12 mouse cellular contexts compared by ENCODE assay signal in the genomic region with DNA sequence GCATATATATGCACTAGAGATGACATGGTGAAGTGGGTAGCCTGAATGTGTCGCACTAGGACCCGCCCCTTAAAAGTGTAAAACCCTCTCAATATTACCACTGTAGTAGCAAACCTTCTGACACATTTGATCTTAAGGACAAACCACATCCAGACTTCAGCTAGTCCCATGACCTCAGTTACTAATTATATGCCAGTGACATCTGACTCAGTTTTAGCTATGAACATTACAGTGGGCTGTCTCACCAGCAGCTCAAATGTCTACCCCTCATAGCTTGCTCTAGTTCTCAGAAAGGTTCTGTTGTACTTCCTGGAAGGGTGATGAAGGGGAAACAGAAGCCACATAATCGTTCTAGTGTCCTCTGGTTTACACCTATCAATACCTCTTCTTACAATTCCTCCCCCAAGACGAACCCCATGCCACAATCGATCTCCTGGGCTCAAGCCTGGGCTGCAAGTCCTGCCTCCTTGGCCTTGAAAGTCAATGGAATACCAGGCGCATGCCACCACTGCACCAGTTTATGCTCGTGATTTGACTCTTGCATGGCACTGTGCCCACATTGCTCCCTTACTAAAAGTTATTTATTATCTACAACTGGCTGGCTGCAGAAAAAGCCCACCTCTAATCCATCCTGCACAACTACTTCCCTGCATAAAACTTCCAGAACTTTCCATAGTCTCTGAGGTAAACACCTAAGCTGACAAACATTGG. TPM values are rescaled to one million over a fixed set of nuclear protein-coding genes. Genes with fewer than 3 reads are reported as not detected.
A peak's percentile ranks its signal among the peaks of the same experiment; 100 is the strongest.
DNase-seq lines count a peak whose midpoint lies in the region; ATAC-seq and TF ChIP-seq lines count a peak whose summit lies in the region.
"Had no signal": no experiment of that assay in that cellular context is flagged by ENCODE, and none has a peak within 500 bp of the region (broad histone marks: within the 10 kb centered on the region; RNA-seq: fewer than 3 reads in every experiment).

No protein-coding gene starts in this region.

- ATAC-seq in heart, postnatal 0 days (ENCODE audit: insufficient read depth, low read depth), result peak; percentile 81
- ATAC-seq in Patski, result peak; percentile 52

- H3K36me3 ChIP-seq in heart, postnatal 0 days (replicated peaks; ENCODE audit: control insufficient read depth, insufficient read depth, low read length), result no peaks in the 10 kb centered on the region
- no peaks in the 10 kb centered on the region for H3K36me3 ChIP-seq in heart, embryonic 10.5 days
- no peaks in the 10 kb centered on the region for H3K36me3 ChIP-seq in kidney, adult 2 months (ENCODE audit: control insufficient read depth, insufficient read depth, low read length)
- no peaks in the 10 kb centered on the region for H3K36me3 ChIP-seq in myocyte (ENCODE audit: control insufficient read depth, insufficient read depth)
- H3K36me3 ChIP-seq: hindbrain, embryonic 15.5 days; neural tube, embryonic 13.5 days had no signal

- no peak for TF ChIP-seq POLR2A in kidney, adult 2 months (IDR thresholded peaks at IDR 0.05; ENCODE audit: low read depth, low read length)
- no peak for TF ChIP-seq POLR2A in myocyte (IDR thresholded peaks at IDR 0.05; ENCODE audit: insufficient read length, low read depth)

- CTCF ChIA-PET in Patski (lab: Charles Lee), result interaction anchor here (1.1 to 1.9 kb wide), 2 partner anchors 15 to 17 kb away, joined by 3 to 5 read pairs; no protein-coding TSS in a partner anchor

- no peak overlapping the region for H3K9ac ChIP-seq in heart, postnatal 0 days (replicated peaks; ENCODE audit: low read depth, low read length)
- H3K9ac ChIP-seq: hindbrain, embryonic 15.5 days; neural tube, embryonic 13.5 days had no signal

- H3K79me2 ChIP-seq in myocyte (ENCODE audit: control insufficient read depth, insufficient read depth), result no peaks in the 10 kb centered on the region

- no peaks in the 10 kb centered on the region for H3K27me3 ChIP-seq in heart, postnatal 0 days (ENCODE audit: control insufficient read depth, insufficient read depth, low read length)
- no peaks in the 10 kb centered on the region for H3K27me3 ChIP-seq in heart, embryonic 10.5 days (ENCODE audit: insufficient read depth, poor library complexity, severe bottlenecking)
- H3K27me3 ChIP-seq in Patski (no peaks in the 10 kb centered on the region), myocyte (ENCODE audit: control insufficient read depth, insufficient read depth, insufficient read length) (no peaks in the 10 kb centered on the region)
- no peaks in the 10 kb centered on the region for H3K27me3 ChIP-seq in kidney, adult 2 months (replicated peaks; ENCODE audit: control insufficient read depth, insufficient read depth, low read length)
- H3K27me3 ChIP-seq: hindbrain, embryonic 15.5 days; neural tube, embryonic 13.5 days had no signal

- H3K9me3 ChIP-seq in heart, postnatal 0 days (replicated peaks; ENCODE audit: control insufficient read depth, low read length), result no peaks in the 10 kb centered on the region
- no peaks in the 10 kb centered on the region for H3K9me3 ChIP-seq in heart, embryonic 10.5 days
- H3K9me3 ChIP-seq: hindbrain, embryonic 15.5 days; neural tube, embryonic 13.5 days had no signal

- no peak overlapping the region for H3K4me3 ChIP-seq in heart, postnatal 0 days (ENCODE audit: low read depth, low read length)
- H3K4me3 ChIP-seq in heart, embryonic 10.5 days, result no peak overlapping the region
- no peak overlapping the region for H3K4me3 ChIP-seq in kidney, adult 2 months (ENCODE audit: insufficient read depth, low read depth, low read length)
- H3K4me3 ChIP-seq in myocyte, result no peak overlapping the region
- H3K4me3 ChIP-seq: hindbrain, embryonic 15.5 days; neural tube, embryonic 13.5 days had no signal

- no peak for DNase-seq in heart, postnatal 0 days (ENCODE audit: low spot score)
- DNase-seq in heart, embryonic 10.5 days (ENCODE audit: low spot score), result no peak
- DNase-seq in Patski (ENCODE audit: low read depth, low spot score), result no peak
- DNase-seq in kidney, adult 2 months, result peak; percentile 82
- no peak for DNase-seq in layer of hippocampus, adult 9-10 months (ENCODE audit: low spot score)
- no peak for DNase-seq in retina, embryonic 14.5 days (ENCODE audit: low spot score)
- DNase-seq: cerebellum, adult 18-20 months; layer of hippocampus, postnatal 36 days; right cerebral cortex, postnatal 14 days had no signal

- H3K27ac ChIP-seq in heart, postnatal 0 days (ENCODE audit: low read depth), result peak overlapping the region; percentile 51
- H3K27ac ChIP-seq in heart, embryonic 10.5 days, result no peak overlapping the region
- H3K27ac ChIP-seq in kidney, adult 2 months (ENCODE audit: insufficient read depth, low read depth, low read length), result peak overlapping the region; percentile 35; the same call in 1 of the 2 replicates
- H3K27ac ChIP-seq: hindbrain, embryonic 15.5 days; neural tube, embryonic 13.5 days had no signal

- POLR2A ChIA-PET in Patski (lab: Charles Lee), result interaction anchor here (2.2 kb wide), 1 partner anchor 11 kb away, joined by 5 read pairs; no protein-coding TSS in a partner anchor

- 50% methylated on average over 7 of the region's 7 CpGs for WGBS in heart, postnatal 0 days
- 74% methylated on average over 7 of the region's 7 CpGs for WGBS in heart, embryonic 10.5 days
- WGBS in kidney, adult 2 months, result 42% methylated on average over 7 of the region's 7 CpGs

- H3ac ChIP-seq in myocyte (ENCODE audit: control insufficient read depth, insufficient read length), result no peak overlapping the region

- no peak for TF ChIP-seq EP300 in heart, postnatal 0 days (IDR thresholded peaks at IDR 0.05; ENCODE audit: low read depth)

- H3K4me1 ChIP-seq in heart, postnatal 0 days (ENCODE audit: control insufficient read depth, insufficient read depth), result peaks cover 9% of the 10 kb centered on the region; the same call in 1 of the 2 replicates
- H3K4me1 ChIP-seq in heart, embryonic 10.5 days, result no peaks in the 10 kb centered on the region
- peaks cover 9% of the 10 kb centered on the region; the same call in 1 of the 2 replicates for H3K4me1 ChIP-seq in kidney, adult 2 months (ENCODE audit: control insufficient read depth, insufficient read depth, low read length)
- H3K4me1 ChIP-seq: hindbrain, embryonic 15.5 days; neural tube, embryonic 13.5 days had no signal

- H3K4me2 ChIP-seq in heart, postnatal 0 days (ENCODE audit: low read depth, low read length), result no peak overlapping the region
- H3K4me2 ChIP-seq in myocyte (ENCODE audit: low read depth), result peak overlapping the region; percentile 55
- H3K4me2 ChIP-seq: hindbrain, embryonic 15.5 days; neural tube, embryonic 13.5 days had no signal

- in situ Hi-C loops in Patski (cut with MboI; ENCODE audit: low pct_unique_long_range_greater_than_20kb), result no loop called here

- no peak for TF ChIP-seq CTCF in heart, postnatal 0 days (IDR thresholded peaks at IDR 0.05; ENCODE audit: low read depth)
- TF ChIP-seq CTCF in Patski (IDR thresholded peaks at IDR 0.05), result no peak
- TF ChIP-seq CTCF in kidney, adult 2 months (conservative IDR thresholded peaks at IDR 0.05; ENCODE audit: insufficient read depth, insufficient read length, low read depth, low read length), result no peak

TF ChIP-seq in myocyte, 11 proteins besides CTCF, POLR2A, EP300 and RAD21:
- TF ChIP-seq MYOD1 (IDR thresholded peaks at IDR 0.05; ENCODE audit: control insufficient read depth in 1 of 3, insufficient read length in 2 of 3, low read depth in 2 of 3), result no peak
- no peak for TF ChIP-seq SRF (IDR thresholded peaks at IDR 0.05; ENCODE audit: control insufficient read depth, insufficient read length, low read depth)
- TF ChIP-seq TCF3 (IDR thresholded peaks at IDR 0.05; ENCODE audit: insufficient read length, low read depth), result no peak
- no peak for TF ChIP-seq MAX (IDR thresholded peaks at IDR 0.05; ENCODE audit: low read depth)
- no peak for TF ChIP-seq CEBPB (IDR thresholded peaks at IDR 0.05; ENCODE audit: insufficient read depth, poor library complexity, severe bottlenecking)
- TF ChIP-seq POLR2AphosphoS2 (IDR thresholded peaks at IDR 0.05; ENCODE audit: insufficient read length, low read depth), result no peak
- TF ChIP-seq TCF12 (IDR thresholded peaks at IDR 0.05; ENCODE audit: insufficient read depth, poor library complexity, severe bottlenecking), result no peak
- no peak for TF ChIP-seq REST (IDR thresholded peaks at IDR 0.05; ENCODE audit: insufficient read depth, insufficient read length)
- TF ChIP-seq MYOG (IDR thresholded peaks at IDR 0.05; ENCODE audit: control insufficient read depth in 1 of 3, insufficient read depth in 1 of 3, insufficient read length in 2 of 3, low read depth in 2 of 3), result no peak
- no peak for TF ChIP-seq USF1 (IDR thresholded peaks at IDR 0.05; ENCODE audit: low read depth)
- TF ChIP-seq E2F4 (IDR thresholded peaks at IDR 0.05; ENCODE audit: insufficient read depth), result no peak

RNA-seq across cellular contexts. Expression of a gene that starts 28.3 kb away (rescaled TPM):
- 13.8 and 29.7 TPM in 2 replicates for total RNA-seq in heart, postnatal 0 days (2014; rRNA removed; ENCODE audit: low replicate concordance)
- polyA plus RNA-seq in heart, postnatal 0 days (2015; fragmentation: Nextera tagmentation; extraction: Ambion mirVana), result 8.4 and 8.7 TPM in 2 replicates
- polyA plus RNA-seq in heart, embryonic 10.5 days (2016; fragmentation: Nextera tagmentation; extraction: Ambion mirVana), result 47.5 and 51.3 TPM in 2 replicates
- 49.4 TPM for polyA plus RNA-seq in Patski (2021)
- polyA plus RNA-seq in kidney, adult 2 months (2012; rRNA removed), result 7.5 and 8.1 TPM in 2 replicates
- 2.3 TPM for polyA plus RNA-seq in myocyte (2012; fragmentation: generic; extraction: Trizol)
